Mouse (Mus musculus): ENCODE data around the gene Hba-a1. TPM values are rescaled to one million over a fixed set of nuclear protein-coding genes. Genes with fewer than 3 reads are reported as not detected.

Hba-a1 gene
- polyA plus RNA-seq, 1 experiment from 2014 or later = 2,413 TPM

DNA sequence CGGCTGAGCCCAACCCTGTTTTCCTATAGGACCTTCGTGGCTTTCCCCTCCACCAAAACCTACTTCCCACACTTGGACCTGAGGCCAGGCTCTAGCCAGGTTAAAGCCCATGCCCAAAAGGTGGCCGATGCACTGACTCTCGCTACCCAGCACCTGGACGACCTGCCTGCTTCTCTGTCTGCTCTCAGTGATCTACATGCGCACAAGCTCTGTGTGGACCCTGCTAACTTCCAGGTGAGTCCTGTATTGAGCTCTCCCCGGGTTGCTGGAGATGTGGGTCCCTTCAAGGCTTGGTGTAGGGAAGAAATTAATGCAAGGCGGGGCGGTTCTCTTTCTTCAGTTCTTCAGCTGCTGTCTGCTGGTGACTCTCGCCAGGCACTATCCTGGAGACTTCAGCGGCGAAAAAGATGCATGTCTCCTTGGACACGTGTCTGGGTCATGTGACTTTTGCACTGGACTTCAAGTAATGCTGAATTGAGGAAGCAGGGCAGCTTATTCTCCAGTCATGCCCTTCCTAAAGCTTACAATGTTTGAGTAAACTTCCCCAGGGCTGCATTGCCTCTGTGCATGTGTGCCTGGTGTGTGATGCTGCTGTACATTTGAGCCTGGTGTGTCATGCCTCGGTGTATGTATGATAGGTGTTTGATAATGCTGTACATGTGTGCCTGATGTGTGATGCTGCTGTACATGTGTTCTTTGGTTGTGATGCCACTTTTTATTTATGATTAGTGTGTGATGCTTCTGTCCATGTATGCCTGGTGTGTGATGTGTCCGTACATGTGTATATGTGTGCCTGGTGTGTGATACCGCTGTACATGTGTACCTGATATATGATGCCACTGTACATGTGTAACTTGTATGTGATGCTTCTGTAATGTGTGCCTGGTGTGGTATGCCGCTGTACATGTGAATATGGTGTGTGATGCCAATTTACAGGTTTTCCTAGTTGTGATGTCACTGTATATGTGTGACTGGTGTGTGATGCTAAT is 17.3 kb downstream of the Hba-a1 start:
- Histone ChIP-seq H3K4me2 (peak overlapping the region; percentile 52), H3K9ac (no peak overlapping the region), H3K36me3 (ENCODE audit: poor library complexity, severe bottlenecking) (no peaks in the 10 kb centered on the region), H3K4me3 (0 out of 2 replicates have a peak overlapping the region, but pooled peaks have one; percentile 9), H3K9me3 (replicated peaks) (no peaks in the 10 kb centered on the region), H3K27ac (no peak overlapping the region), H3K27me3 (peaks cover 12% of the 10 kb centered on the region; the same call in 1 of the 2 replicates), H3K4me1 (0 out of 2 replicates have a peak, but pooled peaks cover 3% of the 10 kb centered on the region)
- WGBS = 53% methylated on average over 15 of the region's 17 CpGs
- ATAC-seq = 0 out of 2 replicates have a peak, but pooled peaks have one; percentile 15

DNA sequence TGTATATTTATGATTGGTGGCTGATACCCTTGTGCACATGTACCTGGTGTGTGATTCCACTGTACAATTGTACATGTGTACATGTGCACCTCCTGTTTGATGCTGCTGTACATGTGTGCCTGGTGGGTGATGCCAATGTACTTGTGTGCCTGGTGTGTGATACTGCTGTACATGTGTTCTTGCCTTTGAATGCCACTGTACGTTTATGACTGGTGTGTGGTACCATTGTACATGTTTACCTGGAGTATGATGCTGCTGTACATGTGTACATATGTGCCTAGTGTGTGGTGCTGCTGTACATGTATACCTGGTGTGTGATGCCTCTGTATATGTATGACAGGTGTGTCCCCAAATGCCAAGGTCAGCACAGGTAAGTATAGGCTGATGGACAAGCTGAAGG is 18.2 kb downstream of the Hba-a1 start:
- 73% methylated on average over 1 of the region's 1 CpGs for WGBS
- H3K4me1 ChIP-seq = 0 out of 2 replicates have a peak, but pooled peaks cover 3% of the 10 kb centered on the region
- H3K4me3 ChIP-seq = no peak overlapping the region
- H3K9me3 ChIP-seq (replicated peaks) = no peaks in the 10 kb centered on the region
- no peaks in the 10 kb centered on the region for H3K36me3 ChIP-seq (ENCODE audit: poor library complexity, severe bottlenecking)
- H3K27ac ChIP-seq = no peak overlapping the region
- ATAC-seq = no peak
- H3K4me2 ChIP-seq = no peak overlapping the region
- H3K27me3 ChIP-seq = peaks cover 12% of the 10 kb centered on the region; the same call in 1 of the 2 replicates
- H3K9ac ChIP-seq = no peak overlapping the region

DNA sequence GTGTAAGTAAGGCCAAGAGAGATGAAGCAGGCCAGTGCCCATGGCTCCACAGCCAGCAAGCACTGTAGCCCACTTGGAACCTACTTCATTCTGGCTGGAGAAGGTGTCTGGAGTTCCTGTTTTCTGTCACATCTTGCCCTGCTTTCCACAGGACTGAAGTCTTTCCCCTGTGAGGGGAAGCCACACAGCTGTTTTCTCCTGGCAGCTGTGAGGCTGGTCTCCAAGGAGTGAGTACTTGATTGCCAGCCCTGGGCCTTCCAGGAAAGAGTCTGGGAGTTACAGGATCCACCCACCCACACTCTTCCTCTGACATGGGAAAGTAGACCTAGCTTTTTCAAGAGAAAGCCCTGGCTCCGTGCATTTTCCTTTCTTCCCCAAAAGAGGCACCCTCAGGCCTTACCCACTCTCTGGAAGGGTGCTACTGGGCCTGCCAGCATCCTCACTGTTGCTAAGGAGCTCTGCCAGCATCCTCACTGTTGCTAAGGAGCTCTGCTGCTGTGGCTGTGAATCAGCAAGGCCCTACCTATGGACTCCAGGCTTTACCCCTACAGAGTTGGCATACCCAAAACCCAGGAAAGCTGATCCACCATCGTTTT is 19.6 kb downstream of the Hba-a1 start:
- Histone ChIP-seq H3K4me2 (no peak overlapping the region), H3K9me3 (replicated peaks) (no peaks in the 10 kb centered on the region), H3K4me3 (no peak overlapping the region), H3K36me3 (ENCODE audit: poor library complexity, severe bottlenecking) (no peaks in the 10 kb centered on the region), H3K27me3 (peaks cover 12% of the 10 kb centered on the region; the same call in 1 of the 2 replicates), H3K9ac (no peak overlapping the region), H3K4me1 (0 out of 2 replicates have a peak, but pooled peaks cover 3% of the 10 kb centered on the region), H3K27ac (no peak overlapping the region; the same call in 1 of the 2 replicates)
- 57% methylated on average over 2 of the region's 2 CpGs for WGBS
- ATAC-seq = no peak

DNA sequence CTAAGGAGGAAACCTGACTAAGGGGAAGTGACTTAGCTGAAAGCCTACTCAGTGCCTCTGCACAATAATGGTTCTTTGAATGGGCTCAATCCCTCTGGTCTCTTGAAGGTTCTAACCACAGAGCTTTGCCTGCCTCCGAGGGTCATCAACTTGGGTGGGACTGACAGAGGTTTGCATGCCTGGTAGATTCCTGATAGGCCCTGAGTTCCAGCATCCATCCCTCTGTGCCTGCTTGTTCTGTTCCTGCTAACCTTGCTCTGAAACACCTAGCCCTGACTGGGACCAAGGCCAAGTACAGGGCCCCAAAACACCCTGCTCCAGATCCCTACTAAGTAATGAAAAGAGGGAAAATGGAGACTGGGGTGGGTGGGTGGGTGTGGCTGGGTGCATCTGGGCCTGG is 20.1 kb downstream of the Hba-a1 start:
- H3K36me3 ChIP-seq (ENCODE audit: poor library complexity, severe bottlenecking) = no peaks in the 10 kb centered on the region

DNA sequence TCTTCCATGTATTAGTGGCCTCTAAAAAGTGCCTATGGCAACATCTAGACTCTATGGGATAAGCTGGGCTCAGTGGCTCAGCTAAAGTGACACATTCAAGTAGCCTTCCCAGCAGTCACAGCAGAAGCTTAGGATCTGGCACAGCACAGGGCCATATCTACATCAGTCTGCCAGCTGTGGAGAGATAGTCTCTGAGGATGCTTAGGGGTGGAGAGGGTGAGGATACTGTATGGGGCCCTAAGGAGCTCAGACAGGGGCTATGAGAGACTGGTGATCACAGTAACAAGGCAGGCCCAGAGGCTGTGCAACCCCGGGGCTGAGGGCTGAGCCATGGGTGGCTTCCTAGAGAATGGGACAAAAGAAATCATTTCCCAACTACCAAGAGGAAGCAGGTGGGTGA is 23.7 kb downstream of the Hba-a1 start:
- 91% methylated on average over 1 of the region's 1 CpGs for WGBS
- no peaks in the 10 kb centered on the region for H3K27me3 ChIP-seq
- H3K4me1 ChIP-seq = 0 out of 2 replicates have a peak, but pooled peaks cover 3% of the 10 kb centered on the region
- H3K9me3 ChIP-seq (replicated peaks) = no peaks in the 10 kb centered on the region
- no peaks in the 10 kb centered on the region for H3K36me3 ChIP-seq (ENCODE audit: poor library complexity, severe bottlenecking)
- no peak overlapping the region for H3K4me3 ChIP-seq
- no peak overlapping the region for H3K4me2 ChIP-seq
- no peak for ATAC-seq
- H3K27ac ChIP-seq = no peak overlapping the region
- no peak overlapping the region for H3K9ac ChIP-seq

More for the DNA sequence above, 20.1 kb downstream of the Hba-a1 start:
- Histone ChIP-seq H3K27me3 (peaks cover 12% of the 10 kb centered on the region; the same call in 1 of the 2 replicates), H3K4me1 (0 out of 2 replicates have a peak, but pooled peaks cover 3% of the 10 kb centered on the region), H3K9ac (no peak overlapping the region), H3K4me3 (no peak overlapping the region), H3K27ac (no peak overlapping the region), H3K9me3 (replicated peaks) (no peaks in the 10 kb centered on the region), H3K4me2 (no peak overlapping the region)
- WGBS = 74% methylated on average over 1 of the region's 1 CpGs
- ATAC-seq = no peak

DNA sequence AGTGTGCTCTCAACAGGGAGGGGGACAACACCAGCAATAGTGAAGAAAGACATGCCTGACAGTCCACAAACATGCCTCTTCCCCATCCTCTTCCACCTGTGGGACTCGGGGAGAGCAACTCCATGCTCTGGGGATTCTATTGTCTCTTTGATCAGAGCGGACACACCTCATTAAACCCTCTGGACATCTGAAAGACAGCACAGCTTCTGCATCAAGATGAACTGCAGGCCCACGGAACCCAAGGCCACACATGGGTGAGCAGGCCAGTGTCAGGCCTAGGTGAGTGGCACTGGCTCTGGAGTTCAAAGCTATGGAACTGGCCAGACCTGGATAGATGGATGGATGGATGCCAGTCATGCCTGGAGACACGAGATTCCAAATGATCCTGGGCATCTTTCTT is 26.1 kb downstream of the Hba-a1 start:
- Histone ChIP-seq H3K27ac (no peak overlapping the region), H3K4me1 (no peaks in the 10 kb centered on the region), H3K9me3 (replicated peaks) (no peaks in the 10 kb centered on the region), H3K4me2 (no peak overlapping the region), H3K36me3 (ENCODE audit: poor library complexity, severe bottlenecking) (no peaks in the 10 kb centered on the region), H3K27me3 (no peaks in the 10 kb centered on the region), H3K9ac (no peak overlapping the region), H3K4me3 (no peak overlapping the region)
- WGBS = 58% methylated on average over 4 of the region's 4 CpGs
- ATAC-seq = no peak

DNA sequence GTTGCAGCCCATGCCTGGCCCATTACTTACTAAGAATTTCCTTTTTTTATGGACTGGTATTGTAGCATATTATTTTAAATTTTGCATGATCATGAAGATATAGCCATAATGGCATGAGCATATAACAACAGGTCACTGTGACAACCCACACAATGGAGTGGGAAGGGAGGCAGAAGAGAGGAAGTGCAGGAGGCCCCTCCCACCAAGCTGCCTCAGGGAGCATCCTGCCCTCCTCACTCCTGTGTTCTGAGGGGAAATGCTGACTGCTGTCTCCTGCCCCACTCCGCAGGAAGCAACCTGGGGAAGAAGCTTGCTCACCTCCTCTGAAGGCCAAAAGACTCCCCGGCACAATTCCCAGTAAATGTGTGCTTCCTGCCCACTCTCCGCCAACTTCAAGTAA is 26.6 kb downstream of the Hba-a1 start:
- WGBS = 83% methylated on average over 3 of the region's 3 CpGs

DNA sequence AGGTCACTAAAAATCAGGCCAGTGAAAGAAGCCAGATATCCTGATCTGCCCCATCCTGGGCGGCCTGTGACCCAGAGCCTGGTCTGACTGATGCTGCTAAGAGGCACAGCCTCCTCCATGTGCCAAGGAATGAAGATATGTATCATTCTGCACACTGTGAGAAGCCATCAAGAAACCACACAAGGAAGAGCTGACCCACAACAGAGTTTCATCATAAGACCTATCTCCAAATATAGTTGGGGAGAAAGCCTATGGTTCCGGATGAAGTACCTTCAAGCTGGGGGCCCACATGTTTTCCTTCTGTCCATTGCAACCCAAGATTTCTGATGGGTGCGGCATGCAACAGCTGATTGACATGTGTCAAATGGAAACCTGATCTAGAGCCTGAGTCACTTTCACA is 32.7 kb downstream of the Hba-a1 start:
- Histone ChIP-seq H3K4me3 (no peak overlapping the region), H3K9ac (no peak overlapping the region), H3K4me2 (no peak overlapping the region), H3K27ac (no peak overlapping the region), H3K9me3 (replicated peaks) (no peaks in the 10 kb centered on the region), H3K27me3 (no peaks in the 10 kb centered on the region), H3K36me3 (ENCODE audit: poor library complexity, severe bottlenecking) (no peaks in the 10 kb centered on the region), H3K4me1 (no peaks in the 10 kb centered on the region)
- WGBS = 80% methylated on average over 3 of the region's 3 CpGs
- no peak for ATAC-seq

More for the DNA sequence above, 26.6 kb downstream of the Hba-a1 start:
- Histone ChIP-seq H3K9ac (no peak overlapping the region), H3K27ac (no peak overlapping the region), H3K4me2 (no peak overlapping the region), H3K9me3 (replicated peaks) (no peaks in the 10 kb centered on the region), H3K4me3 (no peak overlapping the region), H3K4me1 (no peaks in the 10 kb centered on the region), H3K36me3 (ENCODE audit: poor library complexity, severe bottlenecking) (no peaks in the 10 kb centered on the region), H3K27me3 (no peaks in the 10 kb centered on the region)
- ATAC-seq = no peak

DNA sequence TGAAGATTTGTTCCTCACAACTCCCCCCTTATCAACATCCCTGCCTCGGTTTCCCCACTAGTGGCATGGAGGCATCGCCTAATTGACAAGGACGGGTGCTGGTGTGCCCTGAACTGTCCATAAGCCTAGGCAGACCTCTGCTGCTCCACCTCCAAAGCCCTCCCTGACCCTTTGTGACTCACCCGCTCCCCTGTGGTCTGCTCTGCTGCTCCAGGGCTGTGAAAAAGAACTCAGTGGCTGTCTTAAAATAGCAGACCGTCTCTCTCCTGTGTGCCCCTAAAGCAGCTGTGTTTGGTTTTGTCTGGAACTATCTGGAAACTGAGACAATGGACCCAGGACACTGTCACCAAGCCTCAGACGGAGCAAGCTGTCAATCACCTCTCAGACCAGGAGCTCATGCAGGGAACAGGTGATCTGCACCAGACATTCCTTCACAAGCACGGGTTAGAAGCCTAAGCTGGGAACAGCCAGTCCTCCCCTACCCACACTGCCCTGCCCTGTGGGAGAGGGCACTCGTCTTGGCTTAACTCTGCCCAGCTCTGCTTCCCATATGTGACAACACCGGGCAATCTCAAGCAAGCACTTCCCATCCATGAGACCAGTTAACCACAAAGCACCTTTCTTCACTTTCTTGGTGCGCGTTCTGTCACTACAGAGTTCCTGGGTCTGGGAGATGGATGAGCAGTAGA is 37.3 kb downstream of the Hba-a1 start:
- WGBS = 60% methylated on average over 11 of the region's 11 CpGs
- H3K27ac ChIP-seq = no peak overlapping the region
- H3K9me3 ChIP-seq (replicated peaks) = no peaks in the 10 kb centered on the region
- H3K4me3 ChIP-seq = no peak overlapping the region
- H3K9ac ChIP-seq = no peak overlapping the region
- no peak; the same call in 1 of the 2 replicates for ATAC-seq
- H3K27me3 ChIP-seq = no peaks in the 10 kb centered on the region
- H3K4me1 ChIP-seq = no peaks in the 10 kb centered on the region
- H3K4me2 ChIP-seq = no peak overlapping the region
- H3K36me3 ChIP-seq (ENCODE audit: poor library complexity, severe bottlenecking) = no peaks in the 10 kb centered on the region

DNA sequence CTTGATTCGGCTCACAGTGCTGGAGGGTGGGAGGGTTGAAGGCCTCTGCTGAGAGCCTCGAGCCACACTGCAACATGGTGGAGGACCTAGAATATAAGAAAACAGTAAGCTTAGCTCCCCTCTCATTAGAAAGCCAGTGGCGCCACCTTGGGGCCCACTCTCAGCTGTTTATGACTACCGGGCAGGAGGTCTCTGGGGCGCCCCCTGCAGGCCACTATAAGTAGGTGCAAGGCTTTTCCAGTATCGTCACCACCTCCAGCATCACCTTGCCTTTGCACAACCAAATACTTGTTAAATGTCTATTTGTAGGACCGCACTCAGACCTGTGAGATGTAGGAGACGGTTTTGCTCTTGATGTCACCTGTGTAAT is 37.9 kb downstream of the Hba-a1 start:
- 42% methylated on average over 8 of the region's 8 CpGs for WGBS
- peak; percentile 21; the same call in 1 of the 2 replicates for ATAC-seq

DNA sequence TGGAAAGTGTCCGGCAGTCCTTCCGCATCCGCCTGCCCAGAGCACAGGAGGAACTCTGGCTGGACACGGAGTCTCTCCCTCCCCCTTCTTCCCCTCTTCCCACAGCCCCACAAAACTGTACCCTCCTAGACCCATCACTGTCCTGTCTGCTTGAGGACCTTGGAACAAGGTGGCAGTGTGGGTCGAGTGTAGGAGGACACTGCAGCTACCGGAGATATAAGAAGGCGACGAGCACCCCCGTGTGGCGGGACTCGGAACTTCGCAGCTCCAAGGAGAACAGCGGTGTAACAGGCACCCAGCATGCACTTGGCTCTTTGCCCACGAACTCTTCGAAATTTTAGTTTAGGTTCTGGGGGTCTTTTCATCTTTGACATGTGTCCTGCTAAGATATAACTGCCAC is 41.3 kb downstream of the Hba-a1 start:
- no peak overlapping the region for H3K27ac ChIP-seq
- no peaks in the 10 kb centered on the region for H3K9me3 ChIP-seq (replicated peaks)
- H3K9ac ChIP-seq = no peak overlapping the region
- no peaks in the 10 kb centered on the region for H3K4me1 ChIP-seq
- ATAC-seq = peak; percentile 88
- no peaks in the 10 kb centered on the region for H3K36me3 ChIP-seq (ENCODE audit: poor library complexity, severe bottlenecking)
- H3K27me3 ChIP-seq = no peaks in the 10 kb centered on the region
- 13% methylated on average over 15 of the region's 15 CpGs for WGBS
- no peak overlapping the region for H3K4me3 ChIP-seq
- H3K4me2 ChIP-seq = peak overlapping the region; percentile 29

More for the DNA sequence above, 37.9 kb downstream of the Hba-a1 start:
- no peaks in the 10 kb centered on the region for H3K9me3 ChIP-seq (replicated peaks)
- no peaks in the 10 kb centered on the region for H3K27me3 ChIP-seq
- H3K4me3 ChIP-seq = no peak overlapping the region
- H3K4me1 ChIP-seq = no peaks in the 10 kb centered on the region
- no peak overlapping the region for H3K4me2 ChIP-seq
- H3K36me3 ChIP-seq (ENCODE audit: poor library complexity, severe bottlenecking) = no peaks in the 10 kb centered on the region
- H3K9ac ChIP-seq = no peak overlapping the region
- no peak overlapping the region for H3K27ac ChIP-seq

DNA sequence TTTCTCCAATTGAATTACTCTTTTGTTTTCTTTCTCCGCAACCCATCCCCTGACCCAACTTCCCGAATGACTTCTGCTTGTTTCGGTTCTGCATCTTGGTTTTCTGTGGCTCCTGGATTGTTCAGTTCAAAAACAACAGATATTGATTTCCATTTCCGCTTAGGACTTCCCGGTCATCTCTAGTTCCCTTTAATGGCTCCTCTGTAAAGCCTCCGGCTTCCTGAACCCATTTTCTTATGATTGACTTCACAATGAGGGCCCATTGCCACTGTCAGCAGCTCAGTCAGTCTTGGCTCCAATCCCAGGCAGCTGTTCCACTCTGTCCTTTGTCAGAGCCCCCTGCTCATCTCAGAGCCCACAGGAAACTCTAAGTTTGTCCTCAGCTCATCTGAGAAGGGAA is 47.8 kb downstream of the Hba-a1 start:
- no peak overlapping the region for H3K27ac ChIP-seq
- H3K9ac ChIP-seq = no peak overlapping the region
- no peaks in the 10 kb centered on the region for H3K36me3 ChIP-seq (ENCODE audit: poor library complexity, severe bottlenecking)
- no peak for ATAC-seq
- H3K4me1 ChIP-seq = peaks cover 15% of the 10 kb centered on the region
- H3K4me2 ChIP-seq = no peak overlapping the region
- no peaks in the 10 kb centered on the region for H3K9me3 ChIP-seq (replicated peaks)
- H3K27me3 ChIP-seq = no peaks in the 10 kb centered on the region
- H3K4me3 ChIP-seq = no peak overlapping the region
- 49% methylated on average over 6 of the region's 6 CpGs for WGBS
